ENCODE assay signal across 23 mouse cellular contexts in genomic region chr7:115360142-115360541, GRCm38 (mm10).
DNase-seq lines count a peak whose midpoint lies in the region; ATAC-seq lines count a peak whose summit lies in the region.
"Had no signal": no experiment of that assay in that cellular context is flagged by ENCODE, and none has a peak within 500 bp of the region (broad histone marks: within the 10 kb centered on the region; RNA-seq: fewer than 3 reads in every experiment).

No protein-coding gene starts in this region.

- 89% methylated on average over 3 of the region's 3 CpGs for WGBS in kidney, embryonic 15.5 days

- no peaks in the 10 kb centered on the region for H3K36me3 ChIP-seq in kidney, embryonic 15.5 days
- H3K36me3 ChIP-seq: embryonic facial prominence, embryonic 12.5 days; embryonic facial prominence, embryonic 15.5 days; hindbrain, embryonic 12.5 days; hindbrain, embryonic 15.5 days had no signal

- H3K27me3 ChIP-seq in kidney, embryonic 15.5 days = no peaks in the 10 kb centered on the region
- H3K27me3 ChIP-seq: embryonic facial prominence, embryonic 12.5 days; embryonic facial prominence, embryonic 15.5 days; hindbrain, embryonic 12.5 days; hindbrain, embryonic 15.5 days; Patski had no signal

- H3K27ac ChIP-seq in kidney, embryonic 15.5 days = no peak overlapping the region
- H3K27ac ChIP-seq: embryonic facial prominence, embryonic 12.5 days; embryonic facial prominence, embryonic 15.5 days; gastrocnemius, adult 2 months; hindbrain, embryonic 12.5 days; hindbrain, embryonic 15.5 days had no signal

- H3K9ac ChIP-seq in kidney, embryonic 15.5 days = no peak overlapping the region
- H3K9ac ChIP-seq: embryonic facial prominence, embryonic 12.5 days; embryonic facial prominence, embryonic 15.5 days; forebrain, postnatal 0 days; hindbrain, embryonic 12.5 days; hindbrain, embryonic 15.5 days had no signal

- H3K4me1 ChIP-seq in kidney, embryonic 15.5 days = 0 out of 2 replicates have a peak, but pooled peaks cover 4% of the 10 kb centered on the region
- H3K4me1 ChIP-seq: embryonic facial prominence, embryonic 12.5 days; embryonic facial prominence, embryonic 15.5 days; hindbrain, embryonic 12.5 days; hindbrain, embryonic 15.5 days had no signal

- H3K9me3 ChIP-seq in kidney, embryonic 15.5 days (replicated peaks) = no peaks in the 10 kb centered on the region
- H3K9me3 ChIP-seq: embryonic facial prominence, embryonic 12.5 days; embryonic facial prominence, embryonic 15.5 days; hindbrain, embryonic 12.5 days; hindbrain, embryonic 15.5 days had no signal

- no peak overlapping the region for H3K4me2 ChIP-seq in kidney, embryonic 15.5 days
- H3K4me2 ChIP-seq: embryonic facial prominence, embryonic 12.5 days; embryonic facial prominence, embryonic 15.5 days; heart, embryonic 11.5 days; hindbrain, embryonic 12.5 days; hindbrain, embryonic 15.5 days had no signal

- ATAC-seq in kidney, embryonic 15.5 days (replicated peaks; ENCODE audit: low FRiP score) = no peak
- ATAC-seq: forebrain, embryonic 14.5 days; forebrain, postnatal 0 days; Patski had no signal

- peak; percentile 64 for DNase-seq in heart, adult 11 months
- DNase-seq in heart, adult 18-20 months = no peak
- peak; percentile 56 for DNase-seq in thymus, postnatal 0 days (ENCODE audit: low spot score)
- peak; percentile 49 for DNase-seq in thymus, postnatal 25 days
- DNase-seq in retina, embryonic 14.5 days (ENCODE audit: low spot score) = no peak
- no peak for DNase-seq in left cerebral cortex, adult 9 months (ENCODE audit: low spot score in 2 of 2)
- no peak for DNase-seq in spleen, postnatal 10 days (ENCODE audit: low spot score in 2 of 2)
- DNase-seq: adrenal gland, postnatal 10 days; adrenal gland, postnatal 36 days; cerebellum, adult 18-20 months; cerebellum, adult 9-10 months; cerebellum, postnatal 14 days; forebrain, postnatal 0 days; gastrocnemius, adult 2 months; gastrocnemius, postnatal 25 days had no signal

- no peak overlapping the region for H3K4me3 ChIP-seq in kidney, embryonic 15.5 days (replicated peaks)
- H3K4me3 ChIP-seq: embryonic facial prominence, embryonic 12.5 days; embryonic facial prominence, embryonic 15.5 days; gastrocnemius, adult 2 months; hindbrain, embryonic 12.5 days; hindbrain, embryonic 15.5 days had no signal

Comparison
In these comparisons a context has a peak if more than half of its experiments do, and no peak if none do; other contexts are left out.
1. DNase-seq: peak in heart, adult 11 months (single experiment), thymus, postnatal 0 days (single experiment) and thymus, postnatal 25 days (single experiment); none in heart, adult 18-20 months (0 of 2), retina, embryonic 14.5 days (single experiment), left cerebral cortex, adult 9 months (0 of 2) and spleen, postnatal 10 days (0 of 2).